In the genomic region with DNA sequence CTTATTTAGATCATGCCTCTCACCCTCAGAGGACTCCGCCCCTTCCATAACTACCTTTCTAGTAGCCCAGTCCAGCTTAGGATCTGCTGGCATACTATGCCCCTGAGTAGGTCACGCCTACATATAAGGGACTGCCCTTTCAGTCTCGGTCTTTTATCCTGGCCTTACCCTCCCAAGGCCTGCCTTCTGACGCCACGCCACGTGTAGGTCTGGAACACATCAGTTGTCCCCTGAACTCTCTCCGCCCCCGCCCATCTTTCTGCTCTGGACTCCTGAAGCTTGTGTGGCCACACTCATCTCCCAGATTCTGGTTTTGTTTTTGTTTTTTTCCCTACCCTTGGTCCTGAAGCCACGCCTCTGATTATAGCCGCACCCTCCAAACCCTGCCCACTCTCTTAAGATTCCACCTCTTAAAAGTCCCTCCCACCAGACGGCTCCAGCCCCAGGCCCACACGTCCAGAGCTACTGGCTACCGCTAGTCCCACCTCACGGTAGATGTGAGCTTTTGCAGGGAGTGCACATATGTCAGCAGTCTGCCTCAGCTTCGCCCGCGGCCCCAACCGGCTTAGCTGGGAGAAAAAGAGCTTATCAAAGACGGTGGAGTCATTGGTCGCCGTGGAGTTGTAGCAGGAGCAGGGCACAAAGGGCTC, we compare ENCODE assay signal across 8 mouse cellular contexts. TPM values are rescaled to one million over a fixed set of nuclear protein-coding genes. Genes with fewer than 3 reads are reported as not detected.
DNase-seq lines count a peak whose midpoint lies in the region; ATAC-seq and TF ChIP-seq lines count a peak whose summit lies in the region.

No protein-coding gene starts in this region.

- peak; percentile 78 for ATAC-seq in forebrain, embryonic 11.5 days (replicated peaks; ENCODE audit: low FRiP score)
- peak; percentile 69 for ATAC-seq in hindbrain, embryonic 12.5 days (ENCODE audit: low FRiP score)
- no peak for ATAC-seq in inflammation-experienced regulatory T-cells, adult 6 months

- peak overlapping the region; percentile 39; the same call in 1 of the 2 replicates for H3K9ac ChIP-seq in forebrain, embryonic 11.5 days (ENCODE audit: low read length)
- peak overlapping the region; percentile 5; the same call in 1 of the 2 replicates for H3K9ac ChIP-seq in hindbrain, embryonic 12.5 days
- no peak overlapping the region for H3K9ac ChIP-seq in liver, adult 2 months (ENCODE audit: low read depth, low read length)

- H3K4me1 ChIP-seq in forebrain, embryonic 11.5 days (replicated peaks; ENCODE audit: control insufficient read depth, insufficient read depth, low read length): peaks cover 21% of the 10 kb centered on the region; the same call in 1 of the 2 replicates
- peaks cover 34% of the 10 kb centered on the region for H3K4me1 ChIP-seq in hindbrain, embryonic 12.5 days
- peaks cover 4% of the 10 kb centered on the region; the same call in 1 of the 2 replicates for H3K4me1 ChIP-seq in liver, adult 2 months (ENCODE audit: control insufficient read depth, insufficient read depth, low read length)

- WGBS in forebrain, embryonic 11.5 days: 3% methylated on average over 21 of the region's 21 CpGs
- 3% methylated on average over 21 of the region's 21 CpGs for WGBS in hindbrain, embryonic 12.5 days
- 24% methylated on average over 21 of the region's 21 CpGs for WGBS in liver, adult 2 months

- TF ChIP-seq CTCF in liver, adult 2 months (IDR thresholded peaks at IDR 0.05; ENCODE audit: low read depth, low read length): no peak

- 0 out of 2 replicates have a peak overlapping the region, but pooled peaks have one; percentile 1 for H3K4me3 ChIP-seq in forebrain, embryonic 11.5 days (ENCODE audit: low read depth, low read length)
- 0 out of 2 replicates have a peak overlapping the region, but pooled peaks have one; percentile 1 for H3K4me3 ChIP-seq in hindbrain, embryonic 12.5 days
- H3K4me3 ChIP-seq in liver, adult 2 months (ENCODE audit: insufficient read depth, low read depth, low read length): 0 out of 2 replicates have a peak overlapping the region, but pooled peaks have one; percentile 8

- H3K9me3 ChIP-seq in forebrain, embryonic 11.5 days (ENCODE audit: control insufficient read depth, low read length): no peaks in the 10 kb centered on the region
- no peaks in the 10 kb centered on the region for H3K9me3 ChIP-seq in hindbrain, embryonic 12.5 days (replicated peaks)

- H3K27me3 ChIP-seq in forebrain, embryonic 11.5 days (ENCODE audit: control insufficient read depth, insufficient read depth, low read length): peaks cover 10% of the 10 kb centered on the region
- peaks cover 46% of the 10 kb centered on the region for H3K27me3 ChIP-seq in hindbrain, embryonic 12.5 days
- H3K27me3 ChIP-seq in liver, adult 2 months (ENCODE audit: control insufficient read depth, insufficient read depth, low read length): peaks cover 4% of the 10 kb centered on the region; the same call in 1 of the 2 replicates

- no peaks in the 10 kb centered on the region for H3K79me2 ChIP-seq in liver, adult 2 months (ENCODE audit: control insufficient read depth, insufficient read depth, low read length)

- peak overlapping the region; percentile 40 for H3K4me2 ChIP-seq in forebrain, embryonic 11.5 days (ENCODE audit: low read depth, low read length, severe bottlenecking)
- H3K4me2 ChIP-seq in hindbrain, embryonic 12.5 days (replicated peaks): peak overlapping the region; percentile 39

- peak; percentile 16 for DNase-seq in right cerebral cortex, postnatal 25 days
- DNase-seq in right cerebral cortex, adult 18-20 months: no peak
- DNase-seq in forebrain, embryonic 11.5 days (ENCODE audit: low spot score): peak; percentile 82
- DNase-seq in liver, adult 2 months (ENCODE audit: extremely low read depth, low read depth, low spot score): peak; percentile 27
- peak; percentile 72 for DNase-seq in neural tube, embryonic 10.5 days (ENCODE audit: extremely low spot score, low spot score)
- DNase-seq in adipocyte (ENCODE audit: low spot score): no peak

- no peak for TF ChIP-seq POLR2A in liver, adult 2 months (IDR thresholded peaks at IDR 0.05; ENCODE audit: extremely low read depth, insufficient read depth, low read length)

- peaks cover 6% of the 10 kb centered on the region for H3K36me3 ChIP-seq in forebrain, embryonic 11.5 days (ENCODE audit: control insufficient read depth, insufficient read depth, low read length)
- H3K36me3 ChIP-seq in hindbrain, embryonic 12.5 days: peaks cover 24% of the 10 kb centered on the region
- no peaks in the 10 kb centered on the region for H3K36me3 ChIP-seq in liver, adult 2 months (ENCODE audit: control insufficient read depth, insufficient read depth, low read length)

- no peak overlapping the region; the same call in 1 of the 2 replicates for H3K27ac ChIP-seq in forebrain, embryonic 11.5 days (ENCODE audit: low read depth, low read length)
- peak overlapping the region; percentile 50; the same call in 1 of the 2 replicates for H3K27ac ChIP-seq in hindbrain, embryonic 12.5 days
- no peak overlapping the region for H3K27ac ChIP-seq in liver, adult 2 months (replicated peaks; ENCODE audit: insufficient read depth, low read depth, low read length)

RNA-seq across cellular contexts. Expression of gene Cd37, which starts 3.9 kb away (rescaled TPM):
- 0.60 and 1.1 TPM in 2 replicates for polyA plus RNA-seq in forebrain, embryonic 11.5 days (2014; fragmentation: Nextera tagmentation; extraction: Ambion mirVana)
- 1.3 and 1.5 TPM in 2 replicates for polyA plus RNA-seq in hindbrain, embryonic 12.5 days (2016; fragmentation: Nextera tagmentation; extraction: Ambion mirVana)
- 1.4 and 1.5 TPM in 2 replicates for total RNA-seq in liver, adult 2 months (2014; rRNA removed)
- polyA plus RNA-seq in liver, adult 2 months (2012; rRNA removed): 4.5 and 11.5 TPM in 2 replicates
- 100 to 1,000 TPM; 390 to 554 (median 476) TPM for polyA plus RNA-seq in inflammation-experienced regulatory T-cells, adult 6 months (2017; shearing (Covaris generic))

RNA-seq across cellular contexts. Expression of gene Slc6a16, which starts 5.8 kb away (rescaled TPM):
- polyA plus RNA-seq in forebrain, embryonic 11.5 days (2014; fragmentation: Nextera tagmentation; extraction: Ambion mirVana): 0.36 TPM in 1 of 2 replicates, not detected in the other
- 0.10 and 0.28 TPM in 2 replicates for polyA plus RNA-seq in hindbrain, embryonic 12.5 days (2016; fragmentation: Nextera tagmentation; extraction: Ambion mirVana)
- total RNA-seq in liver, adult 2 months (2014; rRNA removed): 0.20 and 0.37 TPM in 2 replicates
- polyA plus RNA-seq in liver, adult 2 months (2012; rRNA removed): 0.86 and 1.9 TPM in 2 replicates
- not detected for polyA plus RNA-seq in inflammation-experienced regulatory T-cells, adult 6 months (2017; shearing (Covaris generic))

RNA-seq across cellular contexts. Expression of gene Tead2, which starts 19.5 kb away (rescaled TPM):
- polyA plus RNA-seq in forebrain, embryonic 11.5 days (2014; fragmentation: Nextera tagmentation; extraction: Ambion mirVana): 297 and 318 TPM in 2 replicates
- polyA plus RNA-seq in hindbrain, embryonic 12.5 days (2016; fragmentation: Nextera tagmentation; extraction: Ambion mirVana): 185 and 208 TPM in 2 replicates
- 1.2 and 1.5 TPM in 2 replicates for total RNA-seq in liver, adult 2 months (2014; rRNA removed)
- polyA plus RNA-seq in liver, adult 2 months (2012; rRNA removed): 0.97 and 2.9 TPM in 2 replicates
- polyA plus RNA-seq in inflammation-experienced regulatory T-cells, adult 6 months (2017; shearing (Covaris generic)): 1 to 10 TPM; 2.0 to 4.2 (median 3.2) TPM

RNA-seq across cellular contexts. Expression of gene Dkkl1, which starts 23.1 kb away (rescaled TPM):
- 0.48 TPM in 1 of 2 replicates, not detected in the other for polyA plus RNA-seq in forebrain, embryonic 11.5 days (2014; fragmentation: Nextera tagmentation; extraction: Ambion mirVana)
- polyA plus RNA-seq in hindbrain, embryonic 12.5 days (2016; fragmentation: Nextera tagmentation; extraction: Ambion mirVana): 3.0 and 3.4 TPM in 2 replicates
- not detected in 2 replicates for total RNA-seq in liver, adult 2 months (2014; rRNA removed)
- polyA plus RNA-seq in liver, adult 2 months (2012; rRNA removed): 0.21 TPM in 1 of 2 replicates, not detected in the other
- 10 to 100 TPM; 17.5 to 50.4 (median 28.3) TPM for polyA plus RNA-seq in inflammation-experienced regulatory T-cells, adult 6 months (2017; shearing (Covaris generic))

RNA-seq across cellular contexts. Expression of gene Ccdc155, which starts 30.4 kb away (rescaled TPM):
- 0.83 and 0.90 TPM in 2 replicates for polyA plus RNA-seq in forebrain, embryonic 11.5 days (2014; fragmentation: Nextera tagmentation; extraction: Ambion mirVana)
- 0.46 and 0.48 TPM in 2 replicates for polyA plus RNA-seq in hindbrain, embryonic 12.5 days (2016; fragmentation: Nextera tagmentation; extraction: Ambion mirVana)
- total RNA-seq in liver, adult 2 months (2014; rRNA removed): not detected in 2 replicates
- polyA plus RNA-seq in liver, adult 2 months (2012; rRNA removed): not detected in 2 replicates
- under 1 TPM in 1 of 3 experiments, not detected in 2; 0.24 TPM for polyA plus RNA-seq in inflammation-experienced regulatory T-cells, adult 6 months (2017; shearing (Covaris generic))

Comparison
In these comparisons a context has a peak if more than half of its experiments do, and no peak if none do; other contexts are left out.
1. DNase-seq: peak in right cerebral cortex, postnatal 25 days (single experiment), forebrain, embryonic 11.5 days (single experiment), liver, adult 2 months (single experiment) and neural tube, embryonic 10.5 days (single experiment); none in right cerebral cortex, adult 18-20 months (single experiment) and adipocyte (single experiment).
2. RNA of gene Cd37, which starts 3.9 kb away (polyA plus RNA-seq): 390 to 554 TPM in inflammation-experienced regulatory T-cells, adult 6 months; 4.5 to 11.5 TPM in liver, adult 2 months, 1.3 to 1.5 TPM in hindbrain, embryonic 12.5 days and 0.60 to 1.1 TPM in forebrain, embryonic 11.5 days; every median in the first group is over 10 times any median in the second.
3. RNA of gene Tead2, which starts 19.5 kb away (polyA plus RNA-seq): 297 to 318 TPM in forebrain, embryonic 11.5 days and 185 to 208 TPM in hindbrain, embryonic 12.5 days; 2.0 to 4.2 TPM in inflammation-experienced regulatory T-cells, adult 6 months and 0.97 to 2.9 TPM in liver, adult 2 months; every median in the first group is over 10 times any median in the second.
4. Peak in every context shown above with its lines, with median percentiles within 50 percentile points of each other: H3K4me3 ChIP-seq.